Mouse (Mus musculus) midbrain, postnatal 0 days (tissue): ENCODE measurements around the gene Nptx2. TPM values are rescaled to one million over a fixed set of nuclear protein-coding genes. Genes with fewer than 3 reads are reported as not detected.
A peak's percentile ranks its signal among the peaks of the same experiment; 100 is the strongest.

Experiments
- ATAC-seq: fragments of 200-750 bp; cut with Nextera tagmentation; 2 replicates; pipeline ENCODE4 v1.8.0; 2017; ENCODE audit warnings: moderate number of reproducible peaks, mild to moderate bottlenecking, moderate TSS enrichment, moderate library complexity; ENCODE audit not compliant: low FRiP score
- DNase-seq: peaks from one replicate; pipeline ENCODE4 v3.0.0-alpha.2; 2015; ENCODE audit warnings: low spot score
- H3K27ac ChIP-seq: fragments of 300-500 bp; sonication (generic); 2 replicates; pipeline ENCODE4 v1.5.1; 2014; ENCODE audit warnings: low read depth, mild to moderate bottlenecking, low read length, mixed read lengths
- H3K27me3 ChIP-seq: fragments of 300-500 bp; sonication (generic); 2 replicates; pipeline ENCODE4 v1.6.1; 2014; ENCODE audit warnings: low read length, control low read depth, mixed read lengths; ENCODE audit not compliant: insufficient read depth
- H3K36me3 ChIP-seq: fragments of 300-500 bp; sonication (generic); 2 replicates; pipeline ENCODE4 v1.6.1; 2014; ENCODE audit warnings: low read length, control low read depth, mixed read lengths; ENCODE audit not compliant: insufficient read depth
- H3K4me1 ChIP-seq: fragments of 300-500 bp; sonication (generic); 2 replicates; pipeline ENCODE4 v1.6.1; 2014; ENCODE audit warnings: mild to moderate bottlenecking, control low read depth, antibody characterized with exemption, low read length, mixed read lengths; ENCODE audit not compliant: insufficient read depth
- H3K4me2 ChIP-seq: fragments of 300-500 bp; sonication (generic); 2 replicates; pipeline ENCODE4 v1.6.1; 2014; ENCODE audit warnings: low read depth, mild to moderate bottlenecking, low read length, mixed read lengths; ENCODE audit not compliant: poor library complexity, severe bottlenecking
- H3K4me3 ChIP-seq: fragments of 300-500 bp; sonication (generic); 2 replicates; pipeline ENCODE4 v1.5.1; 2014; ENCODE audit warnings: low read depth, mild to moderate bottlenecking, low read length, moderate library complexity
- H3K9ac ChIP-seq: fragments of 300-500 bp; sonication (generic); replicated peaks from 2 replicates; pipeline ENCODE4 v1.6.1; 2014; ENCODE audit warnings: mild to moderate bottlenecking, low read length, moderate library complexity, mixed read lengths; ENCODE audit not compliant: poor library complexity, severe bottlenecking
- H3K9me3 ChIP-seq: fragments of 300-500 bp; sonication (generic); 2 replicates; pipeline ENCODE4 v1.6.1; 2016; ENCODE audit warnings: low read length, control low read depth
- CTCF ChIP-seq: IDR thresholded peaks from 2 replicates; pipeline ENCODE4 v1.5.1; 2016; ENCODE audit warnings: antibody characterized with exemption, mild to moderate bottlenecking
- WGBS: fragments of 180-500 bp; shearing (Covaris S2); extraction: QIAGEN DNeasy Blood & Tissue Kit; methylation state at CpG from one replicate; pipeline ENCODE4 v1.1.7; 2014; 5-methylcytosine and 5-hydroxymethylcytosine counted together
- polyA plus RNA-seq: library from polyadenylated mRNA; unstranded; fragments of >200 nt; fragmentation: Nextera tagmentation; extraction: Ambion mirVana; gene quantifications from 2 replicates; pipeline ENCODE4 v1.2.1, GENCODE M21; 2015
- total RNA-seq: library from RNA; depleted of rRNA; stranded (reverse); fragments of >200 nt; gene quantifications from 2 replicates; pipeline ENCODE4 v1.2.3, GENCODE M21; 2014; rRNA removed

Nptx2 gene
- total RNA-seq (45.0 and 45.8 TPM in 2 replicates), polyA plus RNA-seq (14.0 and 14.2 TPM in 2 replicates)

GRCm38 (mm10) chr5:144545653-144546422, at the start of gene Nptx2:
Gene Nptx2, plus strand, starts transcription at chr5:144545902.
- peaks cover 14% of the 10 kb centered on the region for H3K27me3 ChIP-seq
- DNase-seq, result peak; percentile 94
- peak within 1 kb of the TSS; percentile 49 for H3K4me2 ChIP-seq
- WGBS, result under 1% methylated on average over 79 of the region's 99 CpGs
- no peaks in the 10 kb centered on the region for H3K9me3 ChIP-seq
- H3K4me1 ChIP-seq, result peaks cover 3% of the 10 kb centered on the region; the same call in 1 of the 2 replicates
- peak; percentile 94 for ATAC-seq
- peak within 1 kb of the TSS; percentile 59 for H3K9ac ChIP-seq
- H3K4me3 ChIP-seq, result peak within 1 kb of the TSS; percentile 45
- no peaks in the 10 kb centered on the region; the same call in 1 of the 2 replicates for H3K36me3 ChIP-seq
- peak; percentile 63 for TF ChIP-seq CTCF
- H3K27ac ChIP-seq, result no peak within 1 kb of the TSS

DNA sequence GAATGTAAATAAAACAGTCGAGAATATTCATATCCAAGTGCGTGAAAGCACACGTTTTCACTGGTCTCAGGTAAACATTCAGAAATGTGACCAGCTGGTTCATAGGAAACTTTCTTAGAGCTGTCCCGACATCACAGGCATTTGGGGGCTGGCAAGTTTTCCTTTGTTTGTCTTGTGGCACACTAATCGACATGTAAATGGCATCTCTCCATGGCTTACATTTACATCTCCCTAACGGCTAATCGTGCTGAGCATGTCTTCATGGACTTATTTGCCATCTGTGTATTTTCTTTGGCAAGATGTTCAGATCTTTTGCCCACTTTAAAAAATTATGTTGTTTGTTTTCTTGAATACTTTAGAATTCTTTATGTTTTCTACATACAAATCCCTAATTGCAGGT, 49.2 kb upstream of the Nptx2 start:
- Histone ChIP-seq H3K4me1 (no peaks in the 10 kb centered on the region), H3K9ac (no peak overlapping the region), H3K36me3 (no peaks in the 10 kb centered on the region), H3K27ac (no peak overlapping the region), H3K27me3 (no peaks in the 10 kb centered on the region), H3K4me2 (no peak overlapping the region), H3K4me3 (no peak overlapping the region), H3K9me3 (no peaks in the 10 kb centered on the region)
- DNase-seq (no peak), ATAC-seq (no peak)
- 81% methylated on average over 7 of the region's 7 CpGs for WGBS
- no peak for TF ChIP-seq CTCF

- no peak overlapping the region for H3K27ac ChIP-seq
- H3K36me3 ChIP-seq, result no peaks in the 10 kb centered on the region
- no peak overlapping the region for H3K4me2 ChIP-seq
- H3K9me3 ChIP-seq, result no peaks in the 10 kb centered on the region
- H3K27me3 ChIP-seq, result no peaks in the 10 kb centered on the region
- DNase-seq, result no peak
- H3K9ac ChIP-seq, result no peak overlapping the region
- 83% methylated on average over 10 of the region's 10 CpGs for WGBS
- no peak overlapping the region for H3K4me3 ChIP-seq
- H3K4me1 ChIP-seq, result no peaks in the 10 kb centered on the region
- no peak for TF ChIP-seq CTCF
- ATAC-seq, result no peak
Observed at GRCm38 (mm10) chr5:144504239-144504638, 41.5 kb upstream of the Nptx2 start.

- H3K4me3 ChIP-seq, result no peak overlapping the region
- no peak overlapping the region for H3K4me2 ChIP-seq
- peak; percentile 24; the same call in 1 of the 2 replicates for TF ChIP-seq CTCF
- H3K4me1 ChIP-seq, result no peaks in the 10 kb centered on the region
- no peaks in the 10 kb centered on the region for H3K9me3 ChIP-seq
- DNase-seq, result no peak
- no peak overlapping the region for H3K9ac ChIP-seq
- no peaks in the 10 kb centered on the region for H3K27me3 ChIP-seq
- ATAC-seq, result no peak
- H3K36me3 ChIP-seq, result no peaks in the 10 kb centered on the region
- H3K27ac ChIP-seq, result no peak overlapping the region
- WGBS, result 97% methylated on average over 2 of the region's 2 CpGs
Observed at GRCm38 (mm10) chr5:144505731-144506130, 40.0 kb upstream of the Nptx2 start.

- no peak overlapping the region for H3K4me3 ChIP-seq
- no peak for TF ChIP-seq CTCF
- H3K9me3 ChIP-seq, result no peaks in the 10 kb centered on the region
- 64% methylated on average over 4 of the region's 4 CpGs for WGBS
- no peak overlapping the region for H3K9ac ChIP-seq
- no peaks in the 10 kb centered on the region for H3K36me3 ChIP-seq
- no peak overlapping the region for H3K27ac ChIP-seq
- H3K27me3 ChIP-seq, result no peaks in the 10 kb centered on the region
- H3K4me2 ChIP-seq, result no peak overlapping the region
- DNase-seq, result no peak
- no peak for ATAC-seq
- no peaks in the 10 kb centered on the region for H3K4me1 ChIP-seq
Observed at GRCm38 (mm10) chr5:144506156-144506555, 39.5 kb upstream of the Nptx2 start.
